Mouse (Mus musculus) MEL (cell line): ENCODE measurements around the gene Cstl1. TPM values are rescaled to one million over a fixed set of nuclear protein-coding genes. Genes with fewer than 3 reads are reported as not detected.

ENCODE experiments used
- DNase-seq: peaks from one replicate; pipeline ENCODE4 v3.0.0; 2011; ENCODE audit warnings: low read depth, low spot score
- H3K27ac ChIP-seq: 2 replicates; pipeline ENCODE4 v1.5.1; 2012; ENCODE audit warnings: low read depth, mild to moderate bottlenecking, control low read depth, low read length, moderate library complexity; ENCODE audit not compliant: control insufficient read depth
- H3K27me3 ChIP-seq, 2 experiments: fragments of 150-350 bp in 1 of 2; sonication (generic) in 1 of 2; 2 replicates each; pipeline ENCODE4 v1.6.1; 2012; ENCODE audit warnings: low read length in 2 of 2, mild to moderate bottlenecking in 2 of 2, improper control_type of control experiment in 1 of 2, moderate library complexity in 1 of 2; ENCODE audit not compliant: insufficient read depth in 2 of 2, control insufficient read depth in 1 of 2
- H3K36me3 ChIP-seq, 2 experiments: 2 replicates each; pipeline ENCODE4 v1.6.1; 2012 to 2014; ENCODE audit warnings: low read length in 2 of 2, improper control_type of control experiment in 1 of 2, inconsistent platforms in 1 of 2, mild to moderate bottlenecking in 1 of 2; ENCODE audit not compliant: insufficient read depth in 2 of 2, control insufficient read depth in 1 of 2
- H3K4me1 ChIP-seq, 2 experiments: fragments of 150-350 bp in 1 of 2; sonication (generic) in 1 of 2; 2 replicates each; pipeline ENCODE4 v1.6.1; 2012; ENCODE audit warnings: low read length in 2 of 2, improper control_type of control experiment in 1 of 2, mild to moderate bottlenecking in 1 of 2; ENCODE audit not compliant: insufficient read depth in 2 of 2, control insufficient read depth in 1 of 2
- H3K4me3 ChIP-seq, 2 experiments: fragments of 150-350 bp in 1 of 2; sonication (generic) in 1 of 2; 2 replicates each; pipeline ENCODE4 v1.5.1; 2012; ENCODE audit warnings: low read depth in 2 of 2, low read length in 2 of 2, mild to moderate bottlenecking in 2 of 2, moderate library complexity in 2 of 2, control low read depth in 1 of 2, improper control_type of control experiment in 1 of 2; ENCODE audit not compliant: control insufficient read depth in 1 of 2, insufficient read depth in 1 of 2
- H3K79me2 ChIP-seq: 2 replicates; pipeline ENCODE4 v1.6.1; 2012; ENCODE audit warnings: mild to moderate bottlenecking, low read length, moderate library complexity; ENCODE audit not compliant: control insufficient read depth, poor library complexity, insufficient read depth
- H3K9ac ChIP-seq: 2 replicates; pipeline ENCODE4 v1.6.1; 2012; ENCODE audit warnings: low read depth, mild to moderate bottlenecking, control low read depth, low read length, moderate library complexity; ENCODE audit not compliant: control insufficient read depth, poor library complexity, severe bottlenecking
- H3K9me3 ChIP-seq: fragments of 150-350 bp; sonication (generic); replicated peaks from 2 replicates; pipeline ENCODE4 v1.6.1; 2012; ENCODE audit warnings: mild to moderate bottlenecking, low read length, improper control_type of control experiment, moderate library complexity; ENCODE audit not compliant: insufficient read depth
- CHD1 ChIP-seq: IDR thresholded peaks from 2 replicates; pipeline ENCODE4 v1.6.1; 2012; ENCODE audit warnings: low read depth, mild to moderate bottlenecking, inconsistent platforms, low read length, improper control_type of control experiment
- GATA1 ChIP-seq: IDR thresholded peaks from 2 replicates; pipeline ENCODE4 v1.6.1; 2011; ENCODE audit warnings: low read depth, low read length, improper control_type of control experiment
- HCFC1 ChIP-seq: IDR thresholded peaks from 2 replicates; pipeline ENCODE4 v1.6.1; 2012; ENCODE audit warnings: low read depth, mild to moderate bottlenecking, inconsistent platforms, low read length, improper control_type of control experiment, moderate library complexity
- JUND ChIP-seq: IDR thresholded peaks from 2 replicates; pipeline ENCODE4 v1.6.1; 2011; ENCODE audit warnings: low read depth, mild to moderate bottlenecking, improper control_type of control experiment, low read length
- MAZ ChIP-seq: IDR thresholded peaks from 2 replicates; pipeline ENCODE4 v1.6.1; 2012; ENCODE audit warnings: low read depth, mild to moderate bottlenecking, inconsistent platforms, low read length, improper control_type of control experiment
- MEF2A ChIP-seq: IDR thresholded peaks from 2 replicates; pipeline ENCODE4 v1.6.1; 2014; ENCODE audit warnings: low read depth, mild to moderate bottlenecking, inconsistent platforms, low read length, improper control_type of control experiment; ENCODE audit not compliant: poor library complexity, insufficient replicate concordance, severe bottlenecking; ENCODE audit errors: extremely low read depth
- MYC ChIP-seq: IDR thresholded peaks from 2 replicates; pipeline ENCODE4 v1.6.1; 2011; ENCODE audit warnings: low read depth, mild to moderate bottlenecking, low read length, improper control_type of control experiment, moderate library complexity
- NELFE ChIP-seq: IDR thresholded peaks from 2 replicates; pipeline ENCODE4 v1.6.1; 2011; ENCODE audit warnings: low read depth, low read length, improper control_type of control experiment
- NRF1 ChIP-seq: IDR thresholded peaks from 2 replicates; pipeline ENCODE4 v1.6.1; 2014; ENCODE audit warnings: low read depth, mild to moderate bottlenecking, inconsistent platforms, low read length, improper control_type of control experiment, moderate library complexity; ENCODE audit not compliant: poor library complexity, insufficient read depth, severe bottlenecking
- POLR2A ChIP-seq, 2 experiments: IDR thresholded peaks; 2 replicates each; pipeline ENCODE4 v1.6.1; 2011 to 2012; ENCODE audit warnings: low read length in 2 of 2, mild to moderate bottlenecking in 2 of 2, control low read depth in 1 of 2, improper control_type of control experiment in 1 of 2, low read depth in 1 of 2, moderate library complexity in 1 of 2; ENCODE audit not compliant: control insufficient read depth in 1 of 2, insufficient read depth in 1 of 2, poor library complexity in 1 of 2
- POLR2AphosphoS2 ChIP-seq: IDR thresholded peaks from 2 replicates; pipeline ENCODE4 v1.6.1; 2011; ENCODE audit warnings: low read length, improper control_type of control experiment
- RAD21 ChIP-seq: IDR thresholded peaks from 2 replicates; pipeline ENCODE4 v1.6.1; 2011; ENCODE audit warnings: mild to moderate bottlenecking, low read depth, low read length, improper control_type of control experiment
- RCOR1 ChIP-seq: IDR thresholded peaks from 2 replicates; pipeline ENCODE4 v1.6.1; 2012; ENCODE audit warnings: low read depth, mild to moderate bottlenecking, inconsistent platforms, low read length, improper control_type of control experiment
- TAL1 ChIP-seq: IDR thresholded peaks from 2 replicates; pipeline ENCODE4 v1.6.1; 2012; ENCODE audit warnings: mild to moderate bottlenecking, inconsistent platforms, low read length, moderate library complexity, mixed read lengths
- TCF12 ChIP-seq: IDR thresholded peaks from 2 replicates; pipeline ENCODE4 v1.6.1; 2014; ENCODE audit warnings: low read depth, mild to moderate bottlenecking, inconsistent platforms, low read length, improper control_type of control experiment, moderate library complexity
- UBTF ChIP-seq: IDR thresholded peaks from 2 replicates; pipeline ENCODE4 v1.6.1; 2012; ENCODE audit warnings: low read depth, mild to moderate bottlenecking, inconsistent platforms, low read length, improper control_type of control experiment, moderate library complexity, borderline replicate concordance; ENCODE audit not compliant: insufficient read depth
- ZKSCAN1 ChIP-seq: IDR thresholded peaks from 2 replicates; pipeline ENCODE4 v1.6.1; 2012; ENCODE audit warnings: low read depth, mild to moderate bottlenecking, inconsistent platforms, low read length, improper control_type of control experiment, moderate library complexity
- ZMIZ1 ChIP-seq: IDR thresholded peaks from 2 replicates; pipeline ENCODE4 v1.6.1; 2012; ENCODE audit warnings: low read depth, mild to moderate bottlenecking, inconsistent platforms, low read length, improper control_type of control experiment, moderate library complexity
- polyA plus RNA-seq, 2 experiments: library from polyadenylated mRNA; stranded (reverse) in 1 of 2; unstranded in 1 of 2; fragments of >175 nt in 1 of 2; fragments of >200 nt in 1 of 2; gene quantifications; 2 replicates each; pipeline versions ENCODE4 v1.2.1 to v1.2.4; 2012; ENCODE audit warnings: low replicate concordance in 2 of 2, low read depth in 1 of 2; ENCODE audit not compliant: insufficient read length in 2 of 2, insufficient read depth in 1 of 2, missing spikeins in 1 of 2
- total RNA-seq: library from RNA; depleted of rRNA; stranded (reverse); fragments of 300-350 nt; gene quantifications from 2 replicates; pipeline ENCODE4 v1.2.3, GENCODE M21; 2012; rRNA removed

Cstl1 gene
- total and polyA plus RNA-seq, 3 experiments, result not detected

DNA sequence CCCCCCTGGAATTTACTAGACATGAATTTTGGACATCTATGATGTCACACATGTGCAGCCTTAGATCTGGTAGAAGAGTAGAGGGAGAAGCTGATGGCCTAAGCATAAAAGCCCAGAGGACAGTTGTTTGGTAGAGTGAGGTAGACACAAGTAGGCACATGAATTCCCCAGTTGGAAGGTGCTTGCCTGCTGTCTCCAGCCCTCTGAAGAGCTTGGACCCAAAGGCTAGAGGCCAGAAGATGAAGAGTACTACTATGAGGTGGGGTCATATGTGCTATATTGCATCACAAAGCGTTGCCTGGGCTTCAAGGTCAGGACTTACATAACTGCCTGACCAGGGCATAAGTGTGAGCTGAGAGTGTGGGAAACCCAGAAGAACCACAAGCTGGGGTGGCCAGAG is 48.3 kb downstream of the Cstl1 start, which contains the start of gene Cst8:
Cst8 (plus strand) TSS at position 301 of the 400 bp plus-strand sequence.
- no peaks in the 10 kb centered on the region for H3K9me3 ChIP-seq
- no peak within 1 kb of the TSS for H3K9ac ChIP-seq
- no peak within 1 kb of the TSS for H3K4me3 ChIP-seq
- TF ChIP-seq UBTF (no peak), POLR2A (IDR thresholded peaks at IDR 0.05; ENCODE audit: control insufficient read depth in 1 of 2, insufficient read depth in 1 of 2, low read depth in 1 of 2, low read length in 2 of 2, poor library complexity in 1 of 2) (no peak), RAD21 (no peak), NELFE (no peak)
- no peak for DNase-seq
- no peaks in the 10 kb centered on the region for H3K4me1 ChIP-seq
- H3K36me3 ChIP-seq, result no peaks in the 10 kb centered on the region
- no peak within 1 kb of the TSS for H3K27ac ChIP-seq
- no peaks in the 10 kb centered on the region for H3K79me2 ChIP-seq
- H3K27me3 ChIP-seq, result no peaks in the 10 kb centered on the region

DNA sequence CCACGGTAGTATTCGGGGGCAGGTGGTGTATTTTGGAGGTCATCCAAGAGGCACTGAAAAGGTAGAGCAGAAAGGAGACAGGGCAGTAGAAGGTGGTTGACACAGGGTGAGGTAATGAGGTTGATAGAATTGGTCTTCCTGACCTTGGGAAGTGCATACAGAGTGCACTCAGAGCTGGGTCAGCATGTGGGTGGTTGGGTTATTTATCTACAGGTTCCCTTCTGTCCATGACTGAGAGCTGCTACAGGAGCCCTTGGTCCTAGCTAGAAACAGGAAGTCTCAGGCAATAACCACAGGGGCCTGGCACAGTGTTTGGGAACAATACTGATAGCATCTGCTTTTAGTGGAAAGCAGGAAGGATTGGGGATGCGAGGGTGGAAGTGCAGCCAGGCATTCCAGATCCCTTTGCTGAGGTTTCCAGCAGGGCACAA is 51.3 kb downstream of the Cstl1 start:
- H3K27ac ChIP-seq, result no peak overlapping the region
- H3K79me2 ChIP-seq, result no peaks in the 10 kb centered on the region
- H3K36me3 ChIP-seq, result no peaks in the 10 kb centered on the region
- TF ChIP-seq TCF12 (no peak), NELFE (no peak), GATA1 (no peak), MEF2A (no peak), JUND (no peak), HCFC1 (no peak), MAZ (no peak), ZKSCAN1 (no peak), ZMIZ1 (no peak), TAL1 (no peak), NRF1 (no peak), MYC (no peak), CHD1 (no peak), UBTF (no peak), RCOR1 (no peak), POLR2AphosphoS2 (no peak)
- DNase-seq, result no peak
- no peaks in the 10 kb centered on the region for H3K27me3 ChIP-seq
- H3K4me1 ChIP-seq, result no peaks in the 10 kb centered on the region
- H3K9me3 ChIP-seq, result no peaks in the 10 kb centered on the region
- no peak overlapping the region for H3K4me3 ChIP-seq
- H3K9ac ChIP-seq, result no peak overlapping the region

Other genes with a start within 250 kb of the Cstl1 start
- gene Nxt1, start 77.8 kb upstream of the Cstl1 start, total RNA-seq, result 99.5 and 104 TPM in 2 replicates
- 10 to 100 TPM in 1 of 2 experiments, not detected in 1; 70.5 TPM for gene Nxt1, start 77.8 kb upstream of the Cstl1 start, polyA plus RNA-seq
- 9.9 and 11.2 TPM in 2 replicates for gene Gzf1, start 69.3 kb upstream of the Cstl1 start, total RNA-seq
- gene Gzf1, start 69.3 kb upstream of the Cstl1 start, polyA plus RNA-seq, result 10 to 100 TPM in 1 of 2 experiments, not detected in 1; 17.7 TPM
- gene Napb, start 17.9 kb upstream of the Cstl1 start, total RNA-seq, result not detected in 2 replicates
- gene Napb, start 17.9 kb upstream of the Cstl1 start, polyA plus RNA-seq, result not detected
- not detected in 2 replicates for gene Cst11, start 21.1 kb downstream of the Cstl1 start, total RNA-seq
- gene Cst11, start 21.1 kb downstream of the Cstl1 start, polyA plus RNA-seq, result not detected
- gene 8030411F24Rik, start 31.7 kb downstream of the Cstl1 start, total RNA-seq, result not detected in 2 replicates
- gene 8030411F24Rik, start 31.7 kb downstream of the Cstl1 start, polyA plus RNA-seq, result not detected
- gene Cst12, start 39.0 kb downstream of the Cstl1 start, total RNA-seq, result not detected in 2 replicates
- gene Cst12, start 39.0 kb downstream of the Cstl1 start, polyA plus RNA-seq, result not detected
- gene Cst8, start 48.4 kb downstream of the Cstl1 start, total RNA-seq, result not detected in 2 replicates
- not detected for gene Cst8, start 48.4 kb downstream of the Cstl1 start, polyA plus RNA-seq
- gene Cst13, start 69.7 kb downstream of the Cstl1 start, total RNA-seq, result not detected in 2 replicates
- gene Cst13, start 69.7 kb downstream of the Cstl1 start, polyA plus RNA-seq, result not detected
- gene Cst9, start 84.8 kb downstream of the Cstl1 start, total RNA-seq, result not detected in 2 replicates
- gene Cst9, start 84.8 kb downstream of the Cstl1 start, polyA plus RNA-seq, result not detected
- gene 9230104L09Rik, start 114.7 kb downstream of the Cstl1 start, total RNA-seq, result not detected in 2 replicates
- not detected for gene 9230104L09Rik, start 114.7 kb downstream of the Cstl1 start, polyA plus RNA-seq
- 104 and 114 TPM in 2 replicates for gene Cst3, start 125.3 kb downstream of the Cstl1 start, total RNA-seq
- gene Cst3, start 125.3 kb downstream of the Cstl1 start, polyA plus RNA-seq, result 100 to 1,000 TPM in 1 of 2 experiments, not detected in 1; 122 TPM